ENCODE assay signal across 11 mouse cellular contexts in the genomic region with DNA sequence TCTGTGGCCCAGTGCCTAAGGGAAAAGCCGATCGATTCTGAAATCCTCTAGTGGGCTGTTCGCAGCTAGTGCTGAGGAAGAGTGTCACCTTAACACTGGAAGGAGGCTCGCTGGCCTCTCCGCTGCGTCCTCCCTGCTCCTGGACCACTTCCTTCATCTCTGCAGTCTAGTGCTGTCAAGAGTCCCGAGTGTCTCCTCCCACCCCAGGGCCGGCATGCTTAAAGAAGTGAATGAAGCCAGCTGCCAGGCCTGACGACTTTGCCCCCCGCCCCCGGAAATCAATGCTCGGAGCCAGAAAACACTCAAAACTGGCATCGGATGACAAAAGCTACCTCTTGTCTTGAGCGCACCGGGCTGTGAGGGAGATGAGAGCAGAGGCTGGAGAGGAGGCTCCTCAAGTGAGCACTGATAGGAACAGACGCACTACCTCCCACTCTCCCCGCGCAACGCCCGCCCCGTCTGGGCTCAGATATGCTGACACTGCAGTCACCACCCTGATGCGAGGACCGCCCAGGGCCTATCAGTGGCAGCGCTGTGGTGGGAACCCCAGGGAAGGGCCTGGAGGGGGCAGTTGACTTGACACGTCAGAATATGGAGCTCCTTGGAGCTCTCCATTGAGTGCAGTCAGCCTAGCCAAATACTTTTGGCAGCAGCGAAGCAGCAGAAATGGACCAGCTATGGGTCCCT. TPM values are rescaled to one million over a fixed set of nuclear protein-coding genes. Genes with fewer than 3 reads are reported as not detected.
A peak's percentile ranks its signal among the peaks of the same experiment; 100 is the strongest.
DNase-seq lines count a peak whose midpoint lies in the region; ATAC-seq and TF ChIP-seq lines count a peak whose summit lies in the region.
"Had no signal": no experiment of that assay in that cellular context is flagged by ENCODE, and none has a peak within 500 bp of the region (broad histone marks: within the 10 kb centered on the region; RNA-seq: fewer than 3 reads in every experiment).

No protein-coding gene starts in this region.

- DNase-seq in hindbrain, postnatal 0 days (ENCODE audit: low spot score): no peak
- DNase-seq in lung, embryonic 14.5 days: peak; percentile 70
- no peak for DNase-seq in lung, adult 18-20 months
- peak; percentile 43 for DNase-seq in ZHBTc4 (ENCODE audit: low read depth, low spot score)
- DNase-seq in cerebellum, postnatal 4 days (ENCODE audit: low spot score in 2 of 2): no peak
- no peak for DNase-seq in spleen, postnatal 36 days (ENCODE audit: low spot score in 2 of 2)
- DNase-seq: cerebellum, adult 2 months; left cerebral cortex, postnatal 4 days had no signal

- H3K36me3 ChIP-seq in hindbrain, embryonic 12.5 days: no peaks in the 10 kb centered on the region
- no peaks in the 10 kb centered on the region for H3K36me3 ChIP-seq in hindbrain, postnatal 0 days (ENCODE audit: insufficient read depth, low read length)
- H3K36me3 ChIP-seq in lung, embryonic 14.5 days (ENCODE audit: insufficient read depth): no peaks in the 10 kb centered on the region
- H3K36me3 ChIP-seq in embryonic facial prominence, embryonic 15.5 days: no peaks in the 10 kb centered on the region
- H3K36me3 ChIP-seq: hindbrain, embryonic 10.5 days had no signal

- no peak for ATAC-seq in hindbrain, embryonic 12.5 days (ENCODE audit: low FRiP score)
- ATAC-seq in hindbrain, postnatal 0 days: no peak
- ATAC-seq in lung, embryonic 14.5 days (ENCODE audit: insufficient read depth): peak; percentile 88
- ATAC-seq in embryonic facial prominence, embryonic 15.5 days (ENCODE audit: insufficient number of reproducible peaks, low FRiP score, low TSS enrichment, low read depth): no peak; the same call in 1 of the 2 replicates

- H3K4me2 ChIP-seq in hindbrain, embryonic 12.5 days (replicated peaks): peak overlapping the region; percentile 21; the same call in 1 of the 2 replicates
- H3K4me2 ChIP-seq in hindbrain, postnatal 0 days (ENCODE audit: low read depth, low read length): no peak overlapping the region
- H3K4me2 ChIP-seq in lung, embryonic 14.5 days: peak overlapping the region; percentile 50
- peak overlapping the region; percentile 25; the same call in 1 of the 2 replicates for H3K4me2 ChIP-seq in embryonic facial prominence, embryonic 15.5 days (replicated peaks)

- no peak for TF ChIP-seq CTCF in hindbrain, postnatal 0 days (IDR thresholded peaks at IDR 0.05; ENCODE audit: low read depth)
- no peak for TF ChIP-seq CTCF in lung, embryonic 14.5 days (IDR thresholded peaks at IDR 0.05; ENCODE audit: low read depth)

- H3K4me3 ChIP-seq in hindbrain, embryonic 12.5 days: no peak overlapping the region
- no peak overlapping the region for H3K4me3 ChIP-seq in hindbrain, postnatal 0 days (ENCODE audit: low read length)
- H3K4me3 ChIP-seq in lung, embryonic 14.5 days (ENCODE audit: low read depth, low read length): peak overlapping the region; percentile 10; the same call in 1 of the 2 replicates
- no peak overlapping the region for H3K4me3 ChIP-seq in embryonic facial prominence, embryonic 15.5 days (replicated peaks)
- H3K4me3 ChIP-seq: hindbrain, embryonic 10.5 days had no signal

- no peak overlapping the region for H3K27ac ChIP-seq in hindbrain, embryonic 12.5 days
- no peak overlapping the region for H3K27ac ChIP-seq in hindbrain, postnatal 0 days
- H3K27ac ChIP-seq in lung, embryonic 14.5 days (ENCODE audit: low read depth): no peak overlapping the region
- H3K27ac ChIP-seq in embryonic facial prominence, embryonic 15.5 days (replicated peaks): no peak overlapping the region
- H3K27ac ChIP-seq: hindbrain, embryonic 10.5 days had no signal

- 37% methylated on average over 26 of the region's 26 CpGs for WGBS in hindbrain, embryonic 12.5 days
- 38% methylated on average over 26 of the region's 26 CpGs for WGBS in hindbrain, postnatal 0 days
- WGBS in lung, embryonic 14.5 days: 11% methylated on average over 26 of the region's 26 CpGs
- 32% methylated on average over 26 of the region's 26 CpGs for WGBS in embryonic facial prominence, embryonic 15.5 days

- 0 out of 2 replicates have a peak, but pooled peaks cover 6% of the 10 kb centered on the region for H3K4me1 ChIP-seq in hindbrain, embryonic 12.5 days
- no peaks in the 10 kb centered on the region for H3K4me1 ChIP-seq in hindbrain, postnatal 0 days (ENCODE audit: insufficient read depth, low read length)
- H3K4me1 ChIP-seq in lung, embryonic 14.5 days (ENCODE audit: insufficient read depth): no peaks in the 10 kb centered on the region
- H3K4me1 ChIP-seq in embryonic facial prominence, embryonic 15.5 days: peaks cover 4% of the 10 kb centered on the region; the same call in 1 of the 2 replicates

- no peak overlapping the region for H3K9ac ChIP-seq in hindbrain, embryonic 12.5 days
- H3K9ac ChIP-seq in hindbrain, postnatal 0 days (replicated peaks; ENCODE audit: low read length): no peak overlapping the region
- H3K9ac ChIP-seq in lung, embryonic 14.5 days: no peak overlapping the region
- H3K9ac ChIP-seq in embryonic facial prominence, embryonic 15.5 days: no peak overlapping the region

- peaks cover 29% of the 10 kb centered on the region for H3K27me3 ChIP-seq in hindbrain, embryonic 12.5 days
- H3K27me3 ChIP-seq in hindbrain, postnatal 0 days (ENCODE audit: insufficient read depth, low read length): peaks cover 6% of the 10 kb centered on the region; the same call in 1 of the 2 replicates
- H3K27me3 ChIP-seq in lung, embryonic 14.5 days (ENCODE audit: insufficient read depth, low read length): peaks cover 4% of the 10 kb centered on the region
- H3K27me3 ChIP-seq in embryonic facial prominence, embryonic 15.5 days: peaks cover 14% of the 10 kb centered on the region

- no peaks in the 10 kb centered on the region for H3K9me3 ChIP-seq in hindbrain, embryonic 12.5 days (replicated peaks)
- no peaks in the 10 kb centered on the region for H3K9me3 ChIP-seq in hindbrain, postnatal 0 days (ENCODE audit: low read length)
- H3K9me3 ChIP-seq in lung, embryonic 14.5 days (ENCODE audit: low read depth, low read length): no peaks in the 10 kb centered on the region
- H3K9me3 ChIP-seq in embryonic facial prominence, embryonic 15.5 days (replicated peaks): no peaks in the 10 kb centered on the region
- H3K9me3 ChIP-seq: hindbrain, embryonic 10.5 days had no signal

RNA-seq across cellular contexts. Expression of gene Scn5a, which starts 10.1 kb away (rescaled TPM):
- polyA plus RNA-seq in hindbrain, embryonic 12.5 days (2016; fragmentation: Nextera tagmentation; extraction: Ambion mirVana): 0.68 and 0.84 TPM in 2 replicates
- total RNA-seq in hindbrain, postnatal 0 days (2014; rRNA removed): 0.68 and 1.5 TPM in 2 replicates
- polyA plus RNA-seq in hindbrain, postnatal 0 days (2015; fragmentation: Nextera tagmentation; extraction: Ambion mirVana): 0.24 TPM in 2 replicates
- polyA plus RNA-seq in lung, embryonic 14.5 days (2014; fragmentation: Nextera tagmentation; extraction: Ambion mirVana): 0.76 and 0.95 TPM in 2 replicates
- 0.76 and 0.80 TPM in 2 replicates for polyA plus RNA-seq in embryonic facial prominence, embryonic 15.5 days (2015; fragmentation: Nextera tagmentation; extraction: Ambion mirVana)

Comparison
In these comparisons a context has a peak if more than half of its experiments do, and no peak if none do; other contexts are left out.
1. DNase-seq: peak in lung, embryonic 14.5 days (single experiment) and ZHBTc4 (single experiment); none in hindbrain, postnatal 0 days (single experiment), lung, adult 18-20 months (0 of 2), cerebellum, postnatal 4 days (0 of 2) and spleen, postnatal 36 days (0 of 2).